Mouse (Mus musculus) CH12F3 (cell line): ENCODE results near the gene Phldb1.

Experiments used
- in situ Hi-C: fragments of 300-500 bp; cut with MboI; formaldehyde crosslinking; loops from 2 replicates; pipeline ENCODE4 v1.14.3; 2020; ENCODE audit warnings: low sequenced_read_pairs

The Phldb1 gene

DNA sequence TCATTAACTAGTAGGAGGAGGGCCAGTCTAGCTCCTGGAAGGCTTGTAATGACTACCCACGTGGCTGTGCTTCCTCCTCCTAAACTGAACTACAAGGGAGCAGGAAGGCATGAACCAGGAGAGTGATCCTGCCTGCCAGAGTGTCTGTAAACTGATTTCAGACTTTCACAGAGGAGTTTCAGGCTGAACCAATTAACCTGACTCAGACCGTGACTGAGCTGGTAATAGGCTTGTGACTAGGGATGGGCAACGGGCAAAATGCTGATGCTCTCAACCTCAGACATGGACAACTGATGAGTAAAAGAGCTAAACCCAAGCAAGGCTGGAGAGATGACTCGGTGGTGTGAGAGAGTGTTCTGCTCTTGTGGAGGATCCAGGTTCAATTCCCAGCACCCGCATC is 7.6 kb downstream of the Phldb1 start:
- in situ Hi-C loops, result no loop called here

DNA sequence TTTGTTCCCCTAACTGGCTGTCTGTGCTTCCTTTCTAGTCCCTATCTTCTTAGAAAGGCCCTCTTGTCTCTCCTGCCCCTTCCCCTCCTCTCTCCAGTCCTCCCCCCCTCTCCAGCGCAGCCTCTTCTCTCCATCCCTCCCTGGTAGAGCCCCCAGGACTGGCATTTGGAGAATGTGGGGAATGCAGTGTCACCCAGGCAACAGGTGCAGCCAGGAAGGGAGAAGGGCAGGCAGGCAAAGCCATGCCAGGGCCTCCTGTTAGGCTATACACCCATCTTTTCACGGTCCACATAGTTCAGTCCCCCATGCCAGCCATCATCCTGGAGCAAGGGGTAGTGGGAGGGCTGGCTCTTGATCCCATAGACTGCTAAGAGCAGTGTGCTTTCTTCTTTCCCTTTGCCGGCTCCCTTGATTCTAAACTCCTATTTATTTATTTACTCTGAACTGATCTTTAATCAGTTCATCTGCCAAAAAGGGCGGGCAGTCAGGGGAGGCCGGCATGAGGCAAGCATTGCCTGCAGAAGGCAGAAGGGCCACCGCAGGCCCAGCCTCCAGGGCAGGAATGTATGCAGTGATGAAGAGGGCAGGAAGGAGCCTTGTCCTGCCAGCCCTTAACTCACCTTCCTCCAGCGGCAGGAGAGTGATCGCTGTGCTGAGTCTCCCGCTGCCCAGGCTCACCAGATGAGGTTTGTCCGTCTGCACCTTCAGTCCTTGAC is 8.4 kb downstream of the Phldb1 start:
- in situ Hi-C loops, result no loop called here

DNA sequence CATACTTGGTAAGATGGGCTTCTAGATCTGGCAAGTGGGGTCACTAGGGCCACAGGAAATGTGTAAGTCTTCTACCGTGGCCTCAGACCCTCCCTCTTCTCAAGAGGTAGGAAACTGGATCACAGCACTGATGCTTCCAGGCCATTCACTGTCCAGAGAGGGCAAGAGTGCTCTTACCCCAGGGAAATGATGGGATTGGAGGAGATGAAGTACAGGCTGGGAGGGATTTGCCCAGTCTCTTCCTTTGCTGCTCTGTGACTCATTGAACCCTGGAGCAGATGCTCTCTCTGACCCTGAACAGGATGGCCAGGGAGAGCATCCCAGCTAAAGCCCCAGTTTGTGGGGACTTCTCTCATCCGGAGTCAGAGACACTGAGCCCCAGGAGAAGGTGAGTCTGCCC is 10.3 kb downstream of the Phldb1 start:
- in situ Hi-C loops, result no loop called here

DNA sequence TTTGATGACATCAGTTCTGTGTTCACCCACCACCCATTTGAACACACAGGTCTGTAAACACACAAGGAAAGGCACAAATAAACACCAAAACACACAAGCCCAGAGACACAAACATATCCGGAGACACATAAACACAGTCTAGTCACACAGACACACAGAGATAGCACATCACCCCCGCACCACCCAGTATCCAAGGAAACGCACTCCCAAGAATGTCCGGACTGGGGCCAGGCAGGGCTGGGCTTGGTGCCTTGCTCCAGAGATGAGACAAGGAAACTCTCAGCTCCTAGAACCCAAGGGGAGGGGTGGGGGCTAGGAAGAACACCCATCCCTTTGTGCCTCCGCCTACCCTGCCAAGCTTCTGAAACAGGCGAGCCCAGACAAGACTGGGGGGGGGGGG is 10.8 kb downstream of the Phldb1 start:
- in situ Hi-C loops, result no loop called here

DNA sequence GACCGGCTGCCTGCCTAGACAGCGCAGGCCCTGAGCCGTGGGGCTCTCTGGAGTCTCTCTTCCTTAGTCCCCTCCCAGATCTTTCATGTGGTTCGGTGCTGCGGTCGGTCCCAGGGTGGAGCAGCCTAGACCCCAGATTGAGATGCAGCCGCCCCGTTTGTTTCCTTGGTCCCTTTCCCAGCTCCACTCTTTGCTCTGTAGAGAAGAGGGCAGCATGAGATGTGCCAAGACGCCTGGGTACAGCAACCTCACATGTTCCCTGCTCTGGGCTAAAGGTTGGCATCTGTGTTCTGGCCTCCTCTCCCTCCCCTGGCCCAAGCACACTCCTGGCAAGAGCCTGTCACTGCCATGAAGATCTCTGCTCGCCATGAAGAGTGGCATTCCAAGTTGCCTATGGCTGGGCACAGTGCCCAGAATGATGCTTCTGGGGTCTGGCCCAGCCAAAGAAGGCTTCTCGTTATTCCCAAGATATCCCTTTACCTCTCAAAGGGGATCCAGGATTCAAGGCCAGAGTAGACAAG is 11.4 kb downstream of the Phldb1 start:
- in situ Hi-C loops, result no loop called here

DNA sequence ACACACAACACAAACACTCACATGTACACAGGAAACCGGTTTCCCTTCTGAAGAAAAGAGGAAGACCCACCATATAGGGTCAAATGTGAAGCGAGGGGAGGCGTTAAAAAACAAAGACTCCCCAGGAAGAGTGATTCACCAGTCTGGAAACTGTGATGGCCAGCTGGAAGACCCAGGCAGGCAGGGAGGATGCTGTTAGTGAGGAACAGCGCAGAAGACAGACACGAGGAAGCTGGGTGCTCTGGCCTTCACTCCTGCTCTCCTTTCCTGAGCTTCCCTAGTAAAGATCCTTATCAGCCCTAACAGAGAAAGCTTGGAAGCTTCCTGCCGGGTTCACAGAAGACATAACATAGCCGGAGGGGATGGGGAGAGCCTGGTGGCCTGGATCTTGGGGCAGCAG is 12.0 kb downstream of the Phldb1 start:
- in situ Hi-C loops, result no loop called here

DNA sequence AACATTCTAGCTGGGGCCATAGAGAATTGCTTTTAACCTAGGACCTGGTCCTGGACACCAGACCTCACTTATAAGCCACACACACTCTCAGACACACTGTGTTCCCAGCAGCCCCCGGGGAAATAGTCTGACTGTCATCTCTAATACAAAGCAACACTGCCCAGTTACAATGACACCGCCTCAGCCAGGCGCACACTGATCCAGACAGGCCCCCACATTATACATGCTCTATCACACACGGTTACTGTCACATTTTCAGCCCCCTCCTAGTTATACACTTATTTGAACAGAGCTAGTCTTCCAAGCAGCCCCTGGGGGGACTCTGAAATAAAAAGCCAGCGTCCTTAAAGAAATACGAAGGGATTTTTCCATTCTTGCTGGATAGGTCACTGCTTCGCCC is 12.4 kb downstream of the Phldb1 start:
- in situ Hi-C loops, result no loop called here

- in situ Hi-C loops, result no loop called here
Observed at GRCm38 (mm10) chr9:44721877-44722186, 13.2 kb downstream of the Phldb1 start.

DNA sequence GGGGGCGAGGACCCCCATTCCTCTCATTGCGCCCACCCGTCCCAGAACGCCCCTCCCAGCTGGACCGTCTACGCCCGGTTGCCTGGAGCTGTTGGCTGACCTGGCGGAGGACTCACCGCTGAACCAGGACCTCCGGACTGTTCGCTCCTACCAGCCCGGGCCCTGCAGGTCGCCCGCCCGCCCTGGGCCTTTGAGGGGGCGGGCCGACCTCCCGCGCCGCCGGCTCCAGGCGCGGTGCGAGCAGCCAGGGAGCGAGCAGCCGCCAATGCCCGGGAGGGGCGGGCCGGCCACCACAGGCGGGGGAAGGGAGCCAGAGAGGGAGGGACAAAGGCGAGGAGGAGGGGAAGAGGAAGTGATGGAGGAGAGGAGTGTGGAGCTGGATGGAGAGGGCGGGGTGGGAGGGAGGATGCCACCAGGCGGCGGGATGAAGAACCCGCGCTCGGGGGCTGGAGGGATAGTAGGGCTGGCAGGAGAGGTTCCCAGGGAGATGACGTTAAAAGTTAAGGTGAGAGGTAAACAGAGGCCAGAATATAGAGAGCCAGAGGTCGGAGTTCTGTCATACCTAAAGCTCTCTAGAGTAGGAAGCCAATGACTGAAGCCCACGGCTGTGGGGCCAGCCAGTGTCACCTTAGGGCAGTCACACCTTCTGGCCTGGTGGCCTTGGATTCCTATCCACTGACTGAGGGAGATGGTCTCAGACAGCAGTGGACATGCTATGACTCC is 13.7 kb downstream of the Phldb1 start:
- in situ Hi-C loops, result no loop called here

GRCm38 (mm10) chr9:44720358-44721153 is 14.4 kb downstream of the Phldb1 start:
- in situ Hi-C loops, result no loop called here

DNA sequence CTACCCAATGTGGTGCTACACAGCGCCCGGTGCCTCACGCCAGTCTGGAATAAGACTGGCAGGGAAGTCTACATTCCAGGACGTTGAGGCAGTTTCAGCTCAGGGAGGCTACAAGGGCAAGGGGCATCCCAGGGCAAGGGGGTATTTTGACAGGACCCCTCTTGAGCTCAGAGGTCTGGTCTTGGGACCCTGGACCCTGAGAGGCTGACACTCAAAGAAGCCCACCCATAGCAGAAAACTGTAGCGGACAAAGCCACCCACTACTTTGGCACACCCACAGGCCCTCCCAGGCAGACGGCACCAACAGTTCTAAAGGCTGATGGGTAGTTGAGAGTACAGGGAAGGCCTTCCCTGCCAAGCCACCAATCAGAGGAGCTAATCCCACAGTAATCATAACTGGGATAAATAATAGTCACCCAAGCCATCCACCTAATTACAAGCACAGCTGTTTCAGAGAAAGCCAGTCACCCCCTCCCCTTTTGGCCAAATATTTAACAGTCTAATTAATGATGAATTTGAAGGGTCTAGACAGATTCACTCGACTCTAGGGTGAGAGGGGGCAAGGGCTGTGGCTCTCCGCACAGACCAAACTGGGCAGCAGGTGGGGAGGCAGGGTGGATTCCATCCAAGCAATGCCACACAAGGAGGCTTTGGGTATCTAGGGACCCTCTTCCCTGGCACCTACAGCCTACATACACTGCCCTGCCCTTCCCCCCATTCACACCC is 15.2 kb downstream of the Phldb1 start:
- in situ Hi-C loops, result no loop called here

DNA sequence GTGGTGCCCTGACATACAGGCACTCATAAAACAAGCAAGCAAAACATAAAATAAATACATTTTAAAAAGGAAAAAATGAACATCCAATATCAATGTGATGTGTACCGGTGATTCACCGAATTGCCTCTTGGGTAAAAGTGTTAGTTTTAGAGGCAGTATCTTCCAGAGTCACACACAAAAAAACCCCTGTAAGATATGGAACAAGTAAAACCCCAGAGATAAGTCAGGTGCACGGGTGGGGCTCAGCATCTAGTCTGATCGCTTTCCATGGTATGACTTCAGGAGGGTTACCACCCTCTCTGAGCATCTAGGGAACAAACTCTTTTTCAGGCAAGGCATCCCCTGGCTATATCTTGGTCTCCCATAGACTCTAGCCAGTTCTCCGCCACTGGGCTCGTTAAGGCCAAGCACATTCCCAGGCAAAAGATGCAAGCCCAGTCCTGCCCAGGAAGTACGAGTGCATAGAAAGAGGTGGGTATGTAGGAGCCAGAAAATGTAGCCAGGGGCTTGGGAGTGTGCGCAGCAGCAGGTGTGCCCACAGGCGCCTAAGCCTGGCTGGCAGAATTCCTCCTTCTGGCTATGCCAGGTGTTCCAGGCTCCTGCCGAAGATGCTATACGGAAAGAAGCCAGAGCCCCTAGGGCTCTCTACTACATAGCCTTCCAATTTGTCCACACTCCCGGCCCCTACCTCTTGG is 15.9 kb downstream of the Phldb1 start:
- in situ Hi-C loops, result no loop called here

GRCm38 (mm10) chr9:44717822-44718242 is 17.2 kb downstream of the Phldb1 start:
- in situ Hi-C loops, result no loop called here

DNA sequence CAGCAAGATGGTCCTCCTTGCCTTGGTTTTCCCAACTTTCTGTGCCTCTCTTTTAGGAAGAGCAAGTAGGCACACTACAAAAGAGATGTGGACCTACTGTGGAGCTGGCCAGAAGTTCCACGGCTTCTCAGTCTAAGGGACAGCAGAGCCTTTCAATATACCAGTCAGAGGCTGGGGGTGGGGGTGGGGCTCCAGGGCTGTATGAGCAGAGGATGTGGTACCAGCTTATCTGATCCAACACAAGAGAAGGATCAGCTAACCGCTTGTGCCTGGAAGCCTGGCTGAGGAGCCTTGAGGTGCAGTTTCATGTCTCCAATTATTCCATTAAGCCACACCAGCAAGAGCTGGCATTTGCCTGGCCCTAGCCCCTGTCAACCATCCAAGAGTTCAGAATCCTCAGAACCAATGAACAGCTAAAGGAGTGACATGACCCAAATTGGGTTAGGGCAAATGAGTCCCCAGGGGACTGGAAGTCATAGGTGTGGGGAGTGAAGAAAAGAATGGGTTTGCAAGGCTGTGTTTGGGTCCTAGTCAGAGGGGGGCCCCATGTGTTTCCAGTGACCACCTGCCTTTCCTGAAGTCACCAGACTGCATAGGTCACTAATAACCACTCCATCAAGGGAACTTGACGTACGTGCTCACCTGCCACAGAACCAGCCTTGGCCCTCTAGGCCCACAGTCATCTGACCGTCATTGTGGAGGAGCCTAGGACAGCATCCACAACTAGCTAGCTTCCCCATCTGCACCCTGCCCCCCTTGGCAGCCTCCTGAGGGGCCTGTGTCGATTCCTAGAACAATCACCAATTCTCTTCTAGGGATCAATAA is 17.8 kb downstream of the Phldb1 start:
- in situ Hi-C loops, result no loop called here

DNA sequence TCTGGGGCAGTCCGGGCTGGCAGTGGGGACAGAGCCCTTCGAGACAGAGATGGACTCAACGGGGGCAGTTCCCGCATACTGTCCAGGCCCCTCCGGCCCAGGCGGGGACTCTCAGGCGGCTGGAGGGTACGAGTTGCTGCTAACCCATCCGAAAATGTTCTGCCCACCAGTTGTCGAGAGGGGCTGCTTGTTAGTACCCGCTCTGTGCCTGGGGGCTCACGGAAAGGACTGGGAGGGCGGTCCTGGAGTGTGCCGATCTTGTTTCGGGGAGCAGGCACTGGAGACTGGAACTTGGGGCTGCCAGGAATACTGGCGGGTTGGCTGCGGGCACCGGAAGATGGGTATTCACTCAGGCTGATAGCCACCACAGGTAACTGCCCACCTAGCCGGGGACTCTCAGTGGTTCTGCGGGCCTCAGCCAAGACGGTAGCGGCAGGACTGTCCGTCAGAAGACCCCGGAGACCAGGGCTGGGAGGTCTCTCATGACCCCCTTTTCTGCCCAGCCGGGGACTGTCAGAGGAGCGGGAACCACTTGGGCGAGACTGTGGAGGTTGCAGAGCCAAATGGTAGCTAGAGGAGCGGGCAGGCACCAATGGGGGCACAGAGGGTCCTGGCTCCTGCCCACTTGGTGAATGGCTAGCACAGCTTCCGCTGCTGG is 19.2 kb downstream of the Phldb1 start:
- in situ Hi-C loops, result no loop called here

- in situ Hi-C loops, result no loop called here
Observed at GRCm38 (mm10) chr9:44715109-44715508, 19.9 kb downstream of the Phldb1 start.

- in situ Hi-C loops, result no loop called here
Observed at GRCm38 (mm10) chr9:44713574-44713973, 21.4 kb downstream of the Phldb1 start.

GRCm38 (mm10) chr9:44713080-44713479 is 21.9 kb downstream of the Phldb1 start:
- in situ Hi-C loops, result no loop called here

DNA sequence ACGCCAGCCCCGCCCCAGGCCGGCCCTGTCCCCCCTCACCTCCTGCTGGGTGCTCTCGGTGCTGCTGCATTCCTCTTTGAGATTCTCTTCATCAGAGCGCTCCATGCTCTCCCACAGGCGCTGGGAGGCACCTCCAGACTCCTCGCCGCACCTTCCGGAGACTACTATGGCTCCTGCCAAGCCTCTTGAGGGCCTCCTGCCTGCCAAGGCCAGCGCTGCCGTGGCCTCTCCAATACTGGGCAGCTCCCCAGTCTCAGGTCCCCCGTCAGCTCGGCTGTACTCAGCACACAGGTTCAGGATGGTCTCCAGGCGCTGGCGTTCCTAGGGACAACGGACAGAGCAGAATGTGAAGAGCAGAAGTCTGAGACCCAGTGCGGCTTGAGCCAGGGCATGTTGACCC is 23.4 kb downstream of the Phldb1 start:
- in situ Hi-C loops, result no loop called here
